Mouse (Mus musculus): Measurements from ENCODE around the gene Hist2h2ab. TPM values are rescaled to one million over a fixed set of nuclear protein-coding genes. Genes with fewer than 3 reads are reported as not detected.
"Not testable (repeated sequence)": the region's sequence is repeated elsewhere in the genome, so short reads cannot be mapped to it uniquely, and the experiment has no call there.

Hist2h2ab gene
- polyA plus RNA-seq (2014; fragmentation: Nextera tagmentation; extraction: Ambion mirVana), result not detected in 2 replicates

DNA sequence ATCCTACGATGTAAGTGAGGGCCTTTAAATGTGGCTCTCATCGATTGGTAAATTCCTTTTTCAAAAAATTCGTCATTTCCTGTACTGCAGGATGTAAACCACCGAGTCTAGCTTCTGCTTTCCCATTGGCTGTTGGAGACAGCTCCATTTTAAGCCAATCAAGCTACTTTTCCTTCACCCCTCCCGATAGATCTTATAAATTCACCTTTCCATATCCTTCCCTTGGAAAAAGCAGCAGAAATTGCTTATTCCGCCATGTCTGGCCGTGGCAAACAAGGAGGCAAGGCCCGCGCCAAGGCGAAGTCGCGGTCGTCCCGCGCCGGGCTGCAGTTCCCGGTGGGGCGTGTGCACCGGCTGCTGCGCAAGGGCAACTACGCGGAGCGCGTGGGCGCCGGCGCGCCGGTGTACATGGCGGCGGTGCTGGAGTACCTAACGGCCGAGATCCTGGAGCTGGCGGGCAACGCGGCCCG lies at the start of gene Hist2h2ab, which contains the start of gene Bola1:
Gene Hist2h2ab, plus strand, starts transcription at position 205 of the 470 bp plus-strand sequence.
Gene Bola1, minus strand, starts transcription at position 49 of the 470 bp plus-strand sequence.
- peak; percentile 76 for ATAC-seq (replicated peaks; ENCODE audit: insufficient number of reproducible peaks, low FRiP score, low TSS enrichment)
- H3K27me3 ChIP-seq (ENCODE audit: control insufficient read depth, insufficient read depth, low read length), result no peaks in the 10 kb centered on the region
- no peaks in the 10 kb centered on the region for H3K9me3 ChIP-seq (replicated peaks; ENCODE audit: control insufficient read depth, low read length)
- H3K4me2 ChIP-seq, result peak within 1 kb of the TSS; percentile 67
- peaks cover 17% of the 10 kb centered on the region; the same call in 1 of the 2 replicates for H3K4me1 ChIP-seq (ENCODE audit: control insufficient read depth, insufficient read depth, low read length)
- H3K4me3 ChIP-seq (ENCODE audit: low read depth, low read length), result peak within 1 kb of the TSS; percentile 66
- WGBS (ENCODE audit: insufficient replicate concordance), result under 1% methylated on average over 37 of the region's 37 CpGs
- H3K27ac ChIP-seq (ENCODE audit: low read depth, low read length), result peak within 1 kb of the TSS; percentile 99
- H3K9ac ChIP-seq (ENCODE audit: low read depth, low read length), result peak within 1 kb of the TSS; percentile 97
- no peaks in the 10 kb centered on the region for H3K36me3 ChIP-seq (ENCODE audit: control insufficient read depth, insufficient read depth, low read length)

- H3K4me1 ChIP-seq (ENCODE audit: control insufficient read depth, insufficient read depth, low read length), result peaks cover 14% of the 10 kb centered on the region
- H3K27me3 ChIP-seq (ENCODE audit: control insufficient read depth, insufficient read depth, low read length), result no peaks in the 10 kb centered on the region
- no peak for ATAC-seq (replicated peaks; ENCODE audit: insufficient number of reproducible peaks, low FRiP score, low TSS enrichment)
- H3K9me3 ChIP-seq (replicated peaks; ENCODE audit: control insufficient read depth, low read length), result no peaks in the 10 kb centered on the region
- no peak overlapping the region for H3K4me3 ChIP-seq (ENCODE audit: low read depth, low read length)
- H3K36me3 ChIP-seq (ENCODE audit: control insufficient read depth, insufficient read depth, low read length), result peaks cover 9% of the 10 kb centered on the region
- no peak overlapping the region for H3K4me2 ChIP-seq
- 88% methylated on average over 4 of the region's 4 CpGs for WGBS (ENCODE audit: insufficient replicate concordance)
- H3K9ac ChIP-seq (ENCODE audit: low read depth, low read length), result no peak overlapping the region
- no peak overlapping the region for H3K27ac ChIP-seq (ENCODE audit: low read depth, low read length)
Observed at GRCm38 (mm10) chr3:96170276-96170675, 49.4 kb upstream of the Hist2h2ab start.

GRCm38 (mm10) chr3:96170976-96171545 lies 48.6 kb upstream of the Hist2h2ab start:
- 51% methylated on average over 10 of the region's 10 CpGs for WGBS (ENCODE audit: insufficient replicate concordance)
- no peaks in the 10 kb centered on the region for H3K27me3 ChIP-seq (ENCODE audit: control insufficient read depth, insufficient read depth, low read length)
- ATAC-seq (replicated peaks; ENCODE audit: insufficient number of reproducible peaks, low FRiP score, low TSS enrichment), result no peak
- H3K27ac ChIP-seq (ENCODE audit: low read depth, low read length), result peak overlapping the region; percentile 99
- peak overlapping the region; percentile 87 for H3K4me2 ChIP-seq
- peaks cover 14% of the 10 kb centered on the region for H3K4me1 ChIP-seq (ENCODE audit: control insufficient read depth, insufficient read depth, low read length)
- peak overlapping the region; percentile 93 for H3K4me3 ChIP-seq (ENCODE audit: low read depth, low read length)
- H3K9me3 ChIP-seq (replicated peaks; ENCODE audit: control insufficient read depth, low read length), result no peaks in the 10 kb centered on the region
- H3K9ac ChIP-seq (ENCODE audit: low read depth, low read length), result peak overlapping the region; percentile 97
- peaks cover 11% of the 10 kb centered on the region for H3K36me3 ChIP-seq (ENCODE audit: control insufficient read depth, insufficient read depth, low read length)

DNA sequence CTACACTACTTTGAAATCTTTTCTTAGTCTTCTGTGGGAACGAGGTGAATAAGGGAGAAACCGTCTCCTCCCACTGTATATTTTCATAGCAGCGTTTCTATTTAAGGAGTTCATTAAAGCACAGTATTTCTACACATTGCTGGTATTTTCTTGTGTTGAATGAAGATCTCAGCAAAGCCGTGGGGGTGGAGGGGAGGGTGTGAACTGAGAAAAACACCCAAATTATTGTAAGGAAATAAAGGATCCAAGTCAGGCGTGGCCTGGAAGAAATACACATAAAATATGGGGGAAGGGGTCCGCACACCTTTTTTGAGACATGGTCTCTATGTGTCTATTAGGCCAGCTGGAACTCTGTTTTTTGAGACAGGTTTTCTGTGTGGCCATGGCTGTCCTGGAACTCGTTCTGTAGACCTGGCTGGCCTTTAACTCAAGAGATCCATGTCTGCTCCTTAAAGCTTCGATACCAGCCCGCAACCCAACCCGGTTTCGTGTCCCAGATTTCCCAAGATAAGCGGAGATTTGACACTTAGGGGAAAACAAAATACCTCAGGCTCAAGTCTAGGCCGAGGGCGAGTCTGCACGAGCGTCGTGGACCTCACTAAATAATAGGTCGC lies 48.0 kb upstream of the Hist2h2ab start:
- H3K4me3 ChIP-seq (ENCODE audit: low read depth, low read length), result peak overlapping the region; percentile 93
- H3K36me3 ChIP-seq (ENCODE audit: control insufficient read depth, insufficient read depth, low read length), result peaks cover 18% of the 10 kb centered on the region
- H3K9ac ChIP-seq (ENCODE audit: low read depth, low read length), result peak overlapping the region; percentile 97
- peaks cover 14% of the 10 kb centered on the region for H3K4me1 ChIP-seq (ENCODE audit: control insufficient read depth, insufficient read depth, low read length)
- peak overlapping the region; percentile 87 for H3K4me2 ChIP-seq
- no peak; the same call in 1 of the 2 replicates for ATAC-seq (replicated peaks; ENCODE audit: insufficient number of reproducible peaks, low FRiP score, low TSS enrichment)
- H3K27ac ChIP-seq (ENCODE audit: low read depth, low read length), result peak overlapping the region; percentile 99
- H3K27me3 ChIP-seq (ENCODE audit: control insufficient read depth, insufficient read depth, low read length), result no peaks in the 10 kb centered on the region
- 21% methylated on average over 18 of the region's 18 CpGs for WGBS (ENCODE audit: insufficient replicate concordance)
- H3K9me3 ChIP-seq (replicated peaks; ENCODE audit: control insufficient read depth, low read length), result no peaks in the 10 kb centered on the region

DNA sequence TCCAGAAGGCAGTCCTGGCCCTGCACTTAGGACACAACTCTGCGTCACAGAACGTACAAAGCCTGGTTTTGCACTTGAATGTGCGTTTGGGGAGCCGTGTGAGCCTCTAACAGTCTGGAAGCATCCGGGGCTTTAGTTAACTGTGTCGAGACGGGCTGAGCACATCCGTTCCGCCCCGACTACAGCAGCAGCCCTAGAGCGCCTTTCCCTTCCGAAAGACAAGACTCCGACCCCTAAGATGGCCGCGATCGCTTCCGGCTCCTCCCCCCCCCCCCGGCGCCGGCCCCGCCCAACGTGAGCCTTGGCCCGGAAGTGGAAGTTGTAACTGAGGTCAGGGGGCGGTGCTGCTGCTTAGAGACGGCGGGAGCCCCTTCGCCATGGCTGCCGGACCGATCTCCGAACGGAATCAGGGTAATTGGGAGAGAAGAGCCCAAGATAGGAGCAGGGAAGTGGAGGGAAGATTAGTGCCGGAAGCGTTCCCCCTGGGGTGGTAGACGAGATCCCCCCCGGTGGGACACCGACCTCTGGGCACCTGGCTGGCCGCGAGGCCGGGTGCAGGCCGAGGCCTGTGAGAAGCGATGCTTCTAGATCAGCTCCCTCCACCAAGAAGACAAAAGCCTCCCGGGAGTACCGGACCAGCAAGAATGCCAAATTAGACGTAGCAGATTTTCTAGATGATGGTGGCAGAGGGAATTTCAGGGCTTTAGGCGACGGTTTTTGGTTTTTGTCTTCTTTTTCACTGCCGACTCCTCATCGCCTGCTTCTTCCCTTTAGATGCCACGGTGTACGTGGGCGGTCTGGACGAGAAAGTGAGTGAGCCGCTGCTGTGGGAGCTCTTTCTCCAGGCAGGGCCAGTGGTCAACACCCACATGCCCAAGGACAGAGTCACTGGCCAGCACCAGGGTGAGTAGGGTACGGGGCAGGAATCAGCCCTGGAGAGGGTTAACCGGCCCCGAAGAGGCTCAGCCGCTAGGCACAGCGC lies 47.2 kb upstream of the Hist2h2ab start, which contains the start of gene Sf3b4:
Gene Sf3b4, plus strand, starts transcription at position 136 of the 982 bp plus-strand sequence.
- Histone ChIP-seq H3K4me2 (peak within 1 kb of the TSS; percentile 87), H3K27me3 (ENCODE audit: control insufficient read depth, insufficient read depth, low read length) (no peaks in the 10 kb centered on the region), H3K4me1 (ENCODE audit: control insufficient read depth, insufficient read depth, low read length) (peaks cover 14% of the 10 kb centered on the region), H3K36me3 (ENCODE audit: control insufficient read depth, insufficient read depth, low read length) (peaks cover 20% of the 10 kb centered on the region), H3K9me3 (replicated peaks; ENCODE audit: control insufficient read depth, low read length) (no peaks in the 10 kb centered on the region), H3K4me3 (ENCODE audit: low read depth, low read length) (peak within 1 kb of the TSS; percentile 93), H3K9ac (ENCODE audit: low read depth, low read length) (peak within 1 kb of the TSS; percentile 97), H3K27ac (ENCODE audit: low read depth, low read length) (peak within 1 kb of the TSS; percentile 99)
- under 1% methylated on average over 58 of the region's 58 CpGs for WGBS (ENCODE audit: insufficient replicate concordance)
- peak; percentile 84 for ATAC-seq (replicated peaks; ENCODE audit: insufficient number of reproducible peaks, low FRiP score, low TSS enrichment)

DNA sequence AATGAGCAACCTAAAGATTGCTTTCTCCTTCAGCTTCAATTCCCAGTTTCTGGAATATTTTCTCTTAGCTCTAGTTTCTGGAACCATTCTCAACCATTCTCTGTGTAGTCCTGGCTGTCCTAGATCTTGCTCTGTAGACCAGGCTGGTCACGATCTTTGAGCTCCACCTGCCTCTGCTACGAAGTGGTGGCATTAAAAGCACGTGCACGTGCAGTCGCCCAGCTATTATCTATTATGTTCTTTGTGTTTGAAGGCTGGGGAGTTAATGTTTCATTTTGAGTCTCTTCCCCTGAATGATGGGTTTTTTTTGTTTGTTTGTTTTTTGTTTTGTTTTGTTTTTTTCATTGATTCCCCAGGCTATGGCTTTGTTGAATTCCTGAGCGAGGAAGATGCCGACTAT lies 46.5 kb upstream of the Hist2h2ab start:
- Histone ChIP-seq H3K27me3 (ENCODE audit: control insufficient read depth, insufficient read depth, low read length) (no peaks in the 10 kb centered on the region), H3K27ac (ENCODE audit: low read depth, low read length) (0 out of 2 replicates have a peak overlapping the region, but pooled peaks have one; percentile 99), H3K9me3 (replicated peaks; ENCODE audit: control insufficient read depth, low read length) (no peaks in the 10 kb centered on the region), H3K4me1 (ENCODE audit: control insufficient read depth, insufficient read depth, low read length) (peaks cover 14% of the 10 kb centered on the region), H3K36me3 (ENCODE audit: control insufficient read depth, insufficient read depth, low read length) (peaks cover 26% of the 10 kb centered on the region), H3K4me3 (ENCODE audit: low read depth, low read length) (peak overlapping the region; percentile 93), H3K4me2 (peak overlapping the region; percentile 87), H3K9ac (ENCODE audit: low read depth, low read length) (peak overlapping the region; percentile 97)
- 38% methylated on average over 7 of the region's 7 CpGs for WGBS (ENCODE audit: insufficient replicate concordance)
- ATAC-seq (replicated peaks; ENCODE audit: insufficient number of reproducible peaks, low FRiP score, low TSS enrichment), result no peak

DNA sequence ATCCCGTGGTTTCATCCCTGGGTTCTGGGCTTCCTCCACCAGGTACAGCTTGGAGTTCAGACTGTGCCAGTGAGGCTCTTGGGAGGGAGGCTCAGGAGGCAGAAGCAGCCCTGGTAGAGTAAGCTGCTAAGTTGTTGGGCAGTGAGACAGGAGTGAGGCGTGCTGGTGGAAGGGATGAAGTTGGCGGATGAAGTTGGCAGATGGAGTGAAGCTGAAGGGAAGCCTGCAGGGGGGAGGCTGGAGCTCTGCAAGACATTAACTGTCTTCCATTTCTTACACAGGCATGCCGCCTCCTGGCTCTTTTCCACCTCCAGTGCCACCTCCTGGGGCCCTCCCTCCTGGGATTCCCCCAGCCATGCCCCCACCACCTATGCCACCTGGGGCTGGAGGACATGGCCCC lies 45.6 kb upstream of the Hist2h2ab start:
- H3K9ac ChIP-seq (ENCODE audit: low read depth, low read length); H3K9me3 ChIP-seq (replicated peaks; ENCODE audit: control insufficient read depth, low read length); H3K4me3 ChIP-seq (ENCODE audit: low read depth, low read length); H3K27me3 ChIP-seq (ENCODE audit: control insufficient read depth, insufficient read depth, low read length); ATAC-seq (replicated peaks; ENCODE audit: insufficient number of reproducible peaks, low FRiP score, low TSS enrichment); H3K27ac ChIP-seq (ENCODE audit: low read depth, low read length); H3K4me2 ChIP-seq: not testable (repeated sequence)
- Histone ChIP-seq H3K36me3 (ENCODE audit: control insufficient read depth, insufficient read depth, low read length) (peaks cover 30% of the 10 kb centered on the region), H3K4me1 (ENCODE audit: control insufficient read depth, insufficient read depth, low read length) (peaks cover 12% of the 10 kb centered on the region)
- WGBS (ENCODE audit: insufficient replicate concordance), result 88% methylated on average over 4 of the region's 4 CpGs

DNA sequence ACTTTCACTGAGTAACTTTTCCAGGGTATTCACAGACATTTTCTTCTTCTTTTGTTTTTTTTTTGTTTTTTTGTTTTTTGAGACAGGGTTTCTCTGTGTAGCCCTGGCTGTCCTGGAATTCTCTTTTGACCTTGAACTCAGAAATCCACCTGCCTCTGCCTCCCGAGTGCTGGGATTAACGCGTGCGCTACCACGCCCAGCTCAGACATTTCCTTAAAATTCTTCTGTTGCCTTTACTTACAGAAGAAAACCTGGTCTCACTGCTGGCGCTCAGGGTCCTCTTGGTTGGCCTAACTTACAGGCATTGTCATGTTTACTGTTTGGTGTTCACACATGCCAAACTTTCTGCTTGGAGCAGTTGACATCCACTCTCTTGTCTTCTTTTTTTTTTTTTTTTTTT lies 44.4 kb upstream of the Hist2h2ab start:
- Histone ChIP-seq H3K4me1 (ENCODE audit: control insufficient read depth, insufficient read depth, low read length) (peaks cover 12% of the 10 kb centered on the region), H3K9me3 (replicated peaks; ENCODE audit: control insufficient read depth, low read length) (no peaks in the 10 kb centered on the region), H3K27me3 (ENCODE audit: control insufficient read depth, insufficient read depth, low read length) (no peaks in the 10 kb centered on the region), H3K4me2 (no peak overlapping the region), H3K4me3 (ENCODE audit: low read depth, low read length) (no peak overlapping the region), H3K27ac (ENCODE audit: low read depth, low read length) (no peak overlapping the region), H3K36me3 (ENCODE audit: control insufficient read depth, insufficient read depth, low read length) (peaks cover 30% of the 10 kb centered on the region), H3K9ac (ENCODE audit: low read depth, low read length) (no peak overlapping the region)
- 85% methylated on average over 6 of the region's 6 CpGs for WGBS (ENCODE audit: insufficient replicate concordance)
- no peak for ATAC-seq (replicated peaks; ENCODE audit: insufficient number of reproducible peaks, low FRiP score, low TSS enrichment)

Data from heart, embryonic 11.5 days (tissue).